Mouse (Mus musculus) kidney, postnatal 25 days (tissue): ENCODE measurements around the gene Nt5c2.

ENCODE experiments used
- DNase-seq, 2 experiments: peaks; one replicate each; pipeline ENCODE4 v3.0.0; 2021; ENCODE audit warnings: mixed read lengths in 2 of 2

Nt5c2 gene

DNA sequence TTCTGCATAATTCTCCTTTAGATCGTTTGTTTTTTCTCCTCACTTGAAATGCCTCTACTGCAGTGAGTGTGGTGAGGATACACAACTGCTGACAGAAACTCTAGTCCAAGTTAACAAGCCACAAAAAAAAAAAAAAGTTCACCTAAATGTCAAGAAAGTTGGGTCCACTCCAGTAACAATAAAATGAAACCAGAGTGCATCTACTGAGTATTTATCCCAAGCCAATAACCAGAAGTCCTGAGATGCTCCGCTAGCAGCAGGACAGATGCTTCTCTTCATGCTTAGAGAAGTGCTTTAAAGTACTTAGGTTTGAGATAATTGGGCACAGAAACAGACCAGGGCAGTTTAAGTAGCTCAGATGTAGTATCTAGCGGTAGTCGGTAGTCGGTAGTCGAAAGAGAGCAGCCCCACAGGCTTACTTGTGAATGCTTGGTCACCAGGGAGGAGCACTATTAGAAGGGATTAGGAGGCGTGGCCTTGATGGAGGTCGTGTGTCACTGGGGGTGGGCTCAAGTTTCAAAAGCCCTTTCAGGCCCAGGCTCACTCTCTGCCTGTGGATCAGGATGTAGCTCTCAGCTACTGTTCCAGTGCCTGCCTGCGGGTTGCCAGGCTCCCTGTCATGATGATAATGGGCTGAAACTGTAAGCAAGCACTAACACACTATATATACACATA is 99.4 kb downstream of the Nt5c2 start:
- no peak for DNase-seq

DNA sequence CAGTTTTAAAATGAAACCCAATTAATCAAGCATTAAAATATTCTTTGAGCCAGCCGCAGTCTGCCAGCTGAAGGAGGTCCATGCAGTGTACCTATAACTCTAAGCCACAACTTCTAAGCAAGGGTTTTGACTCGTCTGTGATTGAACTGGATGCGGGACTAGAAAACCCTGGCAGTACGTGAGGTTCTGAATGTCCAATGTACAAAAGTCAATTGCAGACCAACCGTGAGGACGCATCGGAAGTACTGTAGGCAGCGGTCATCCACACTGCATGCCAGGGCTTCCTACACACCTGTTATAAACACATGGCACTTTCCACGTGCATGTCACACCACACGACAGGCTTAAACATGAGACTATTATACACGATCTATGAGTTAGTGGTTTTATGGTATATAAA is 101.3 kb downstream of the Nt5c2 start:
- DNase-seq = no peak

DNA sequence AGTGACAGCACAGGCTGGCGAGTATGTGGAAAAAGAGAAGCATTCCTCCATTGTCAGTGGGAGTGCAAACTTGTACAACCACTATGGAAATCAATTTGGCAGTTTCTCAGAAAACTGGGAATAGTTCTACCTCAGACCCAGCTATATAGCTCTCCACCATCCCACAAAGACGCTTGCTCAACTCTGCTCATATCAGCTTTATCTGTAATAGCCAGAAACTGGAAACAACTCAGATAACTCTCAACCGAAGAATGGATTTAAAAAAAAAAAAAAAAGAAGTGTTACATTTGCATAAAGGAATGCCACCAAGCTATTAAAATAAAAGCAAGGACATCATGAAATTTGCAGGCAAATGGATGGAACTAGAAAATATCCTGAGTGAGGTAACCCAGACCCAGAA is 103.5 kb downstream of the Nt5c2 start:
- no peak for DNase-seq

DNA sequence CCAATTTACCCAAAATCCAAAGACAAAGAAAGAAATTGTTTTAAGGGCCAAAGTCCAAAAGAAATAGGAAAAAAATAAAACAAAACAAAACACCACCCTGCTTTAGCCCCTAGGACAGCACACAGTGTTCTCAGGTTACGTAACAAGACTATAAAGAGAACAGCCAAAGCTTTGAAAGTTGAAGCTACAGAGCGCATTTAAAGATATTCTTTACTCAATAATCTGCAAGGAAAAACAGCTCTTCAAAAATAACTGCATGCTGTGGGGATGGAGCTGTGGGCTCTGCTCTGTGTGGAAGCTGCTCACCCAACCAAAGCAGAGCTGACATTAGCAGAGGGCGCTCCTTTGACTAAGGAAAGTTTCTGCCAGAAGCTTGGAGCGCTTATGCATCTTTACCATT is 106.0 kb downstream of the Nt5c2 start:
- peak in 1 of 2 experiments; percentile 45 for DNase-seq

DNA sequence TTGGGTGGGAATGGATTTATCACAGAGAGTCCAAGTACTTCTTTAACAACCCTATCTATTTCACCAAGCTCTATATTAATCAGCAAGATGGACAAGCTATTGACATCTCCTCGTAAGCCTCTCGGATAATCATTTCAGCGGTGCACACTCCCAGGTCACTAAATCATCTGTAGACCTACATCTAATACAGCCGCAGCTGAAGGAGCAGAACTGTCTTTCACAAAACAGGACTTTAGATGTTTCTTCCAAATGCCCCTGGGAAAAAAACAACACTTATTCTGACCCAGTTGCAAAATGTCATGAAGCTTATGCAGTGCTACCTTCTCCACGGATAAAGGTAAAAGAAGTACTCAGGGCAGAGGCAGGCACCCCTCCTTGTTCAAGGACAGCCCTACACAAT is 106.7 kb downstream of the Nt5c2 start:
- no peak for DNase-seq

DNA sequence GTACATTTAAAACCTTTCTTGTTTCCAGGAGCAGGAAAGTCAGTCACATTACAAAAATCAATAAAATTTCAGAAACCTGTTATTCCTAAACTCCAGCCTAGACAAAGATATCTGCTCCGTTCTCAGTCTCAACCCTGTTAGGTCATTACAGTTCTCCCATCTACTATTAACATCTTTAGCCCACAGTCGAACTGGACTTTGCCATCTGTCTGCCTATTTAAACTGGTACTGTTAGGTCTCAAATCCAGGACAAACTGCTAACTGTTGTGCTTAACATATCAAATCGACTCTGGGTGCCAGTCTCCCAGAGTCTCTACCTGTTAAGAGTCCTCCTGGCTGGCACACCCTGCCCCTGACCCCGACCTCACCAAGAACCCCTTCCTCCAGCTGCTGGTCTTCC is 109.0 kb downstream of the Nt5c2 start:
- DNase-seq = no peak

DNA sequence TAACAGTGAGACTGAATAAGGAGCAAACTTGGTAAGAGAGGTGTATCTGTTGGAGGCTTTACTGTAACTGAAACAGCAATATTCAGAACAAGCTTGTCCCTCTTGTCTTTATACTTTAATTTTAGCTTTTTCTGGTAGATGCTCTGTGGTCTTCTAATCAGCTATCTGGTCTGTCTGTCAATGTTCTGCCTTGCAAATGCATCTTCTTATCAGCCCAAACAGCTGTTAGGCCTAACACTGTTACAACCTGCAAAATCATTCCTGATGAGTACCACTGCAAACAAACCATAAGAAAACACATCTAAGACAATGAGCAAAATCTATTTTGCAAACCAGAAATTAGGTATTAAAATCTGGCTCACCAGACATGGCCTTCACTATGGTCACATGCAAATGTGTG is 109.6 kb downstream of the Nt5c2 start:
- DNase-seq = no peak

DNA sequence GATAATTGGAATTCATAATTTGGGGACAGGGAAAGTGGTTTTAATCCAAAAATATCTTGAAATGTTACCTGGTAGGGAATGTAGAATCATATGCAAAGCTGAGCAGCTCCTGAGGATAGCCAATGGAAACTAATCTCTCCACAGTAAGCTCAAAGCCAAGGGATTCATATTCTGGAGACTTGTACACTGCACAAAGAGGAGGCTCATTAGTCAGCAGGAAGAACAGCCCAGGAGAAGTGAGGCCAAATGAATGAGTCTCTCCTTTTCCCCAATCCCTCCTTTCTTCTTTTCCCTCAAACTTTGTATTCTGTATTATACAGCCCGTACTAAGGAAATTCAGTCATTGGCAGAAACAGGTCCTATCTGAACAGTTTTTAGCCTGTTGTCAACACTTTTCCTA is 110.0 kb downstream of the Nt5c2 start:
- no peak for DNase-seq

DNA sequence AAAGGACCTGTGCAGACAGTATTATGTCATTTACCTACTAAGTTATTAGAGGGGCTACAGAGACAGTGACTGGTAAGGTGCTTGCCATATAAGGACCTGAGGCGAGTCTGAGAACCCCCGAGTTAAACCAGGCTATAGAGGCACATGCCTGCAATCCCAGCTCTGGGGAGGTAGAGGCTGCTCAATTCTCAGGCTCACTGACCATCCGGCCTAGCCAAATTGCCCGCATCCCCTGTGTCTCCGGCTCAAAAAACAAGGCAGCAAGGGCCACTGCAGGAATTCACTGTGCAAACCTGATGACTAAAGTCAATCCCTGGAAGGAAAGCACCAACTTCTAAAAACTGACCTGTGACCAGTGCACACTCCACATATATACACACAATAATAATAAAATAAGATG is 111.6 kb downstream of the Nt5c2 start:
- DNase-seq = no peak

DNA sequence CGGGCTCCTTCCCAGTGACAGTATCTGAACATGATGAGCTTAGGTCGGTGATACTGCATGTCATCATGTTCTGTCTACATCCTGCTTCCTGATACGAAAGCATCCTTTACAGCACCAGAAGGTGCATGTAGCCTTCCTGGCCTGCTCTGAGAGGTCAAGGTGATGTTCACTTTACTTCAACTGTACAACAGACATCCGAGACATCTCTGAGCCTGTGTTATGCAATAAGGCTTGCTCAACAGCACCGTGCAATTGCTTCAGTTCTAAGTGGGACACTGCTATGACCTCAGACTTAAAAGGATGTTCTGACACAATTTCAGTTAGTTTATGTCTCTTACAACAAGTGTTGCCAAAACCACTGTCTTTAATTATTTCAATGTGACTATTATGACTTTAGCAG is 113.6 kb downstream of the Nt5c2 start:
- peak in 1 of 2 experiments; percentile 49 for DNase-seq

DNA sequence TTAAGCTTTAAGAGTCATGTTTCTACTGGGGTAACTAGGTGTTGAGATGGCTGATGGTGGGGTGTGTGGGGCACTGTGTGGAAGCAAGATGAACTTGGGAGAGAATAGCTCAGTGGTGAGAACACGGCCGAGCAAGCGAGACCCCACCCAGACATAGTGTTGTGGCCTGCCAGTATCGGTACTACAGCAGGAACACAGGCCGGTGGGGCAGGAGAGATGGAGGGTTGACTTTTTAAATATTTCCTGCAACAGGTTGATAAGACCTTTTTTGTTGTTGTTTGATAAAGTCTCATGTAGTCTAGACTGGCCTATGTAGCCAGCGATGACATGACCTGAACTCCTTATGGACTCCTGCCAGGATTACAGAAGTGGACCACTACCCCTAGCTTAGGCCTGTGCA is 114.2 kb downstream of the Nt5c2 start:
- no peak for DNase-seq

DNA sequence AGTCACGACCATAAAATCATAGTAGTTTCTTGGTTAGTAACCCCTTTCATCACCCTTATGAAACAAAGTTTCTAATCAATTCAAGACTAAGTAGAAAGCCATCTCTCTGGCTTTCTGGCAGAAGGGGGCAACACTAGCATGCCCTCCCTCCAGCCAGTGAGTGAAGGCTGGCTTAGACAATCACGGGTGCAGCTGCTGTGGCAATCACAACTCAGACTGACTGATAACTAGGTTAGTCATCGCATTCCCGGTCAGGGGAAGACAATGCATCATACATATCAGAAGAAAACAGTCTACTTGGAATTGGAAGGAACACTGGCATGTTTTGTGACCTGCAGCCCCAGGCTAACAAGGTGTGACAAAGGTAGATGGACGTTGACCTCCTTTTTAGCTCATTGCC is 115.1 kb downstream of the Nt5c2 start:
- DNase-seq = no peak

DNA sequence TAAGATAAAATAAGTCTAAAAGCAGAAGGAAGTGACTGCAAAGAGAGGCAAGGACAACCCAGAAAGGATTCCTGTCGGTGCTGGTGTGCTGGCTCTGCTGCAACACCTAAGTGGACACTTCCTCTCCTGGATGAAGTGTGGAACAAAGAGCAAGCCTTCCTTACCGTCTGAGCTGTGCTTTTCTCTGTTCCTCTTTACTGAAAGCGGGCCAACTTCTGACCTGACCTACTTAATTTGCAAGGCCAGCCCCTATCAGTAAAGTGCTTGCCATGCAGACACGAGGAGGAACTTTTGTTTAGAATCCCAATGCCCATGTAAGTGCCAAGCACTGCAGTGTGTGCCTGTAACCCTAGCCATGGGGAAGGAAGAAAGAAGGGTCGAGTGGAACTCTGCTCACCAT is 115.6 kb downstream of the Nt5c2 start:
- peak; percentile 56 to 59 for DNase-seq

DNA sequence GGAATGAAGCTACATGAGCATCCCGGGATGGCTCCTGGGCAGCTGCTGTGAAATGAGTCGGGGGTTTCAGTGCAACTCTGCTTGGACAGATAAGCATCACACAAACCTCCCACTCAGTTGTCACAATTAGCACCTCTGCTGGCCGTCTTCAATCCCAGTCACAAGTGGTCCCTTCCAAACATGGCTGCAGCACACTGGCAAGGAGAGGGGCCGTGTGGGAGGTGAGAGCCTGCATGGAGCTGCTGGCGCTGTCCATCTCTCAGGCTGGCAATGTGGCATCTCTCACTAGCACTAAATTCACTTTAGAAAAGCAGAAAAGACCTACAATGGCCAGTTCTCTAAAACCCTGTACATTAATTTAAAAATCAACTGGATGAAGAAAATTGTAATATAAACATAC is 116.7 kb downstream of the Nt5c2 start:
- no peak for DNase-seq

DNA sequence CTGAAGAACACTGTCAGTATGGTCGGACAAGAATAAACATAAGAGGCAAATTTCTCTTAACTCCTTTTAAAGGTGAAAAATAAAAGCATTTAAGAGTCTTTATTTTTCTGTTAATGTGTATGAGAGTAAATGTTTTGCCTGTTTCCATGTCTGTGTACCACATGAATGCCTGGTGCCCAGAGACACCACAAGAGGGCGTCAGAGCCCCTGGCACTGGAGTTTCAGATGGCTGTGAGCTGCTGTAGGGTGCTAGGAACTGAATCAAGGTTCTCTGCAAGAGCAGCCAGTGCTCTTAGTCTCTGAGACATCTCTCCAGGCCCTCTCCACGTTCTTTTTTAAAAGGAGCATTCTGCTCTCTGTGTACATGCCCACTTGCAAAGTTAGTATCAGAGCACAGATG is 117.8 kb downstream of the Nt5c2 start:
- DNase-seq = no peak

DNA sequence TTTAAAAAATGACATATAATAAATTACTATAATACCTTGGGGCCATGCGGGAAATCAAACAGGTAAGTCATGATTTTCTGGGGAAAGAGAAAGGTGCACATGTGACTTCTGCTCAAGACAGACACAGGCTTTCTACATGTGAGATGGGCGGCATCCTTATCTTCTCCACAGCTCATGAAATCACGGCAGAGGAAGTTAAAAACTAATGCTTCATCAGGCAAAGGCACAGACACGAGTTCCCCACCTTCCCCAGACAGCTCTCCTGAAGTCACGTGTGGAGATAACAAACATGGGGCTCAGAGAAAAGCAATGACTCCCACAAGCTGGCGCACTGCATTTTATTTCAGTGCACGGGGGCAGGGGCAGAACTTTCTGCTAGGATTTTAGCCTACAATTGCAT is 121.5 kb downstream of the Nt5c2 start:
- no peak for DNase-seq

DNA sequence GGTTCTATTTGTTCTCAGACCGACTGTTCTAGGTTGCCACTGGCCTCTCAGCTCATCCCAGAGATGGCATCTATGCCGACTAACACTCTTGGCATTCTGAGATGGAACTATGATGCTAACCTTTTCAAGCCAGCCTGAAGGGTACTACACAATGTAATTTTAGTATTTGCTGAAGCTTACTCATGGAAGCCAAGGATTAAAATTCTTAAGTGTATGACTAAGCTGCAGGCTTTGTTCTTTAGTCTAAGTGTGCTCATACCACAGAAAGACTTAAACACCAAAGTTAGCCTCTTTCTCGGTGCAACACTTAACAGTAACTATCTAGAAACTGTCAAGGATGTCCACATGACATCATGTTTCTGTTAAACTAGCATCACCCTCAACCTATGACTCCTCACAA is 122.1 kb downstream of the Nt5c2 start:
- no peak for DNase-seq

DNA sequence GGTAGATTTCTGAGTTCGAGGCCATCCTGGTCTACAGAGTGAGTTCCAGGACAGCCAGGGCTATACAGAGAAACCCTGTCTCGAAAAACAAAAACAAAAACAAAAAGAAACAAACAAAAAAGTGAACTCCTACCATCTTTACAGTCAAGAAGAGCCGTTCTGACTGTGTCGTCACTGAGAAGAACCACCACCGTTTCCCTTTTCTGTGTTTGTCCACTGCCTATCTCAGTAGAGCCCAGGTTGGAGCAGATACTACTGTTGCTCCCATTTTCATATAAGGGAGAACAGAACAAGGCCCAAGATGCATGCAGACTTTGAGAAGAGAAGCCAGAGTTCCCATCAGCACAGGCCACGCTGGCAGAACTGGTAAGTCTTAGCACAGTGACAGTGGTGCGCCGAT is 124.3 kb downstream of the Nt5c2 start:
- no peak for DNase-seq

DNA sequence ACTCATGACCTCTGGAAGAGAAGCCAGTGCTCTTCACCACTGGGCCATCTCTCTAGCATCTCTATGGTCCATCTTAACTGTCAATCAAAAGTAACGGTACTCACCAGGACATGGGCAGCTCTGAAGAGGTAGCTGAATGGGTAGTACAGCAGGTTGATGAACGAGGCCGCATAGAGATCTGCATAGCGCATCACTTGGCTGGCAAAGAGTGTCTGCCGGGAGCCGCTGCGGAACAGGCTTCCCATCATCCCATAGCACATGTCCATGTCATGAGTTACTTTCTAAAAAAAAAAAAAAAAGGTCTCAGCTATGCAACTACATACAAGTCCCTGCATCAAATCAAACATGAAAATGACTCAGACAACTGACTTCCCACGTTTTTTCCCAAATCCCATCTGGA is 125.3 kb downstream of the Nt5c2 start:
- DNase-seq = no peak

DNA sequence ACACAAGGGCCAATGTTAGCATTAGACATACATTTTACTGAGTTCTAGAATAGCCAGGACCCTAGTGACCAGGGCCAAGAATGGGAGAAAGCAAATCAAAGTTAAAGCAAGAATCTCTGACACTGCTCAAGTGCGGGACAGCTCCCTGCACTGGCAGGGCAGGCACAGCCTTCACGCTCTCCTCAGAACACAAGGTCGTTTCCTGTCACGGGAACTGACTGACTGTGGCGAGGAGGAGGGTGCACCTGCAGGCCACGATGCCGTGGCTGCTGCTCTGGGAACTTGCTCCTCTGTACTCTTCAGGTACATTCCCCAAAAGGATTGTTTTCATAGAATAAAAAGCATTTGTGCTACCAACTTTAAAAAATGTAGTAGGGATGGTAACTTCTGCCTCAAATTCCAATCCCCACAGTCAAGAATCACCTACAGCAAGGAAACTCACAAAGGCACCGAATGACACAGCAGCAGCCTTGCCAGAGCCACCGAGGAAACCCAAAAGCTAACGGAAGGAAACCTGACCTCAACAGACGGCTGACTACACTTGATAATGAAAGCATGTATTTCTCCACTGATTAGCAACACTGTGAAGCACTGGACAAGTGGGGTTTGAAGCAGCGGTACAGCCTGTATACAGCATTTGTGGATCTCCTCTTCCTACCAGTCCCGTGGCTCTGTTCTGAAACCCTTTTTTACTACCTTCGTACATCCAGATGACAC is 127.0 kb downstream of the Nt5c2 start:
- DNase-seq = no peak

DNA sequence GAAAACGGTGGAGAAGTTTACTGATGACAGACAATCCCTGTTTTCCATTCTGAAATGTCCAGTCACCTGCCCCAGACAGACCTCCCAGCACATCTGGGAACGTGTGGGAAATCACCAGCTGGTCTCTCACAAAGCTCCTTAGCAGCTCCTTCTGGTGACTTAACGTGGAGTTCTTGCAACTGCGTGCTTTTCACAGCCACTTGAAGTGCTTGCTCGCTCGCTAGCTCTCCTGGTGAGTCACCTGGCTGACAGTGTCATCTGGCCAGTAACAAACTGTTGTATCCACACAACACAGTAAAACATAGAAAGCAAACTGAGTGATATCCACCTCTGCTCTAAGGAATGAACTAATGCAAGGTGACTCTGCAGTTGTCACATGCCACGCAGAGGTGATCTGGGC is 128.1 kb downstream of the Nt5c2 start:
- no peak for DNase-seq

DNA sequence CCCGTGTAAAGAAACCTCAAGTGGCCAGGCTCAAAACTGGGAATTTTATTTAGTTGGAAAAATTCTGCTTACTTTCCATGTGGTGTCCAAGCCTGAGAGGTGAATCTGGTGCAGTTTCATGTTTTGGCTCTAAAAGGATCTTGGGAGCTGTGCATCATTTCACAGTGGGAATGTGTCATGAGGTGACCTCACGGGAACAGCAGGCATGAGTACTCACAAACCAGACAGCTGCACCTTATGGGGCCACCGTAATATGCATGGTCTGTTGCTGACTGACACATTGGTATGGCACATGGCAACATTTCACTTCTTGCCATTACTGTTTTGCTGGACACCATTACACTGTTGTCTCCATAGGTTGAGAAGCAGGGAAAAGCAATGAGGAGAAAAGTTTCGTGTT is 129.6 kb downstream of the Nt5c2 start:
- no peak for DNase-seq

DNA sequence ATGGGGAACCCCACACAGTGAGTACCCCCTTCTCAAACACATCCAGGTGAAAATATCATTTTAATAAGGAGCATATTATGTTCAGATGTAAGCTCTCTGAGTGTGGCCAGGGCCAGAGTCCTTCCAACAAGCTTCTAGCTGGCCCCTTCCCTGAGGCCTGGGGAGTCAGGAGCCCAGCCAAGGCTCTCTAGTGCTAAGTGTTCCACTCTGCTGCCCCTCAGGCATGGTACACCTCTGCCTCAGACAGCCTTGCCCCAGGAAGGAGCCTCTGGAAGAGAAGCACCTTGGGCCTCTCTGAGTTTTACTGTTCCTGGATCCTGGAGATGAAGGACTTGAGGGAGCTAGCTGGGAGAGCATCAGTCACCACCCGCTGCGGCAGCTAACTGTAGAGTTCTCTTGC is 135.1 kb downstream of the Nt5c2 start:
- DNase-seq = peak; percentile 64 to 83

DNA sequence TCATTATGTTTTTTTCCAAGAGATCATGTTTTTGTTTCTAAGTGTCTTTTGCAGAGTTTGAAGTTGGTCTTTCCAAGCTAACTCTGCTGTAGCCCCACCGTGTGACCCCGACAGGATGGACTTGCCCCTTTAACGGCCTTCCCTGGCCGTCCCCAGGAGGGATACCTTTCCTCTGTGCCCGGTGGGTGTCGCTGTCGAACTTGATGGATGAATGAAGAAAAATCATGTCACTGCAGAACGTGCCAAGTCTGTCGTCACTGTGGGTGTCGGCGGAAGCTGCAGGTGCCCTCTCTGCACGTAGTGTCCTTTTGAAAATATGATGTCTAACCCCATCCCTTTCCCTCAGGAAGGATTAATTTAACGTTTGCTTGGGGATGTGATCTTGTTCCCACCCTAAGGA is 136.6 kb downstream of the Nt5c2 start:
- peak; percentile 80 to 89 for DNase-seq

DNA sequence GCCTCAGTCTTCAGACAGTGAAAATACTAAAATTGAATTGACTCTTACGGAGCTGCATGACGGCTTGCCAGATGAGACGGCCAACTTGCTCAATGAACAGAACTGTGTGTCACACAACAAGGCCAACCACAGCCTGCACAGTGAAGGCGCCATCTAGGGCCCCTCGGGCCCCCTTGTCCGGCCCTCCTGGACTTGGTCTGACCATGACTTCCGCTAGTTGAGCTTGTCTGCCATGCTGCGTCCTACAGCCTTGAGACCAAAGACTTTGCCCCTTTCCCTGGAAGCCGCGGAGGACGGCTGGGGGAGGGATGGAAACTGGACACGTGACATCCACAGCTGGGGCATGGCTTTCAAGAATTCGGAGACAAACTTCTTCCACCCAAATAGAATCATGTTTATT is 137.1 kb downstream of the Nt5c2 start:
- DNase-seq = peak; percentile 58 to 78
